Mouse (Mus musculus): Measurements from ENCODE around the gene Tmem121.
"Not testable (repeated sequence)": the region's sequence is repeated elsewhere in the genome, so short reads cannot be mapped to it uniquely, and the experiment has no call there.

Tmem121 gene

GRCm38 (mm10) chr12:113222121-113222636 lies 36.4 kb downstream of the Tmem121 start:
- peak; percentile 98 for DNase-seq

GRCm38 (mm10) chr12:113222748-113223147 lies 37.0 kb downstream of the Tmem121 start:
- peak; percentile 82 for DNase-seq

GRCm38 (mm10) chr12:113224206-113224605 lies 38.5 kb downstream of the Tmem121 start:
- peak; percentile 78 for DNase-seq

- no peak for DNase-seq
Observed at GRCm38 (mm10) chr12:113224687-113225091, 39.0 kb downstream of the Tmem121 start.

- no peak for DNase-seq
Observed at GRCm38 (mm10) chr12:113227970-113228593, 42.4 kb downstream of the Tmem121 start.

GRCm38 (mm10) chr12:113230741-113231140 lies 45.0 kb downstream of the Tmem121 start:
- DNase-seq: no peak

GRCm38 (mm10) chr12:113231551-113232263 lies 46.0 kb downstream of the Tmem121 start:
- DNase-seq: not testable (repeated sequence)

GRCm38 (mm10) chr12:113232264-113232750 lies 46.6 kb downstream of the Tmem121 start:
- DNase-seq: not testable (repeated sequence)
